Mouse (Mus musculus) ovary, postnatal 14 days (tissue): Measurements from ENCODE around the gene Dcpp3.
A peak's percentile ranks its signal among the peaks of the same experiment; 100 is the strongest.
"Not testable (repeated sequence)": the region's sequence is repeated elsewhere in the genome, so short reads cannot be mapped to it uniquely, and the experiment has no call there.

Experiments
- DNase-seq: peaks from one replicate; pipeline ENCODE4 v3.0.0; 2022; ENCODE audit warnings: low spot score

Dcpp3 gene

DNA sequence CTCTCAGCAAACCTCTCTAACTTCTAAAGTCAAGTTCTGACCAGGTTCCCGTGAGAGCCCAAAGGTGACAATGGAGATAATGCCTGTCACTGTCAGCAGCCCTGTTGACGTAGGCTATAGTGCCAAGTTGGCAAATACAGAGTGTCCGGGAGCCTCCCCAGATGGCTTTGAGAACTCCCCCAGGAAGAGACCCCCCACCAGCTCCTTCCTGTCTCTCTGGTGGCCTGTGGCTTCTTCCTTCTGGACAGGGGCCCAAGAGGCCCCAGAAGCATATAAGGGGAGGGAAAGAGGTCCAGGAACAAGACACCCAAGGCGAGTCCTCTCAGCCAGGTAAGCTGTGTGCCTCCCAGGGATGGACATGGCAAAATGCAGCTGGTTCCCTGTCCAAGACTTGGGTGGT lies at the start of gene Dcpp3:
Gene Dcpp3 (plus strand): TSS at position 301 of the 400 bp plus-strand sequence.
- DNase-seq = not testable (repeated sequence)

DNA sequence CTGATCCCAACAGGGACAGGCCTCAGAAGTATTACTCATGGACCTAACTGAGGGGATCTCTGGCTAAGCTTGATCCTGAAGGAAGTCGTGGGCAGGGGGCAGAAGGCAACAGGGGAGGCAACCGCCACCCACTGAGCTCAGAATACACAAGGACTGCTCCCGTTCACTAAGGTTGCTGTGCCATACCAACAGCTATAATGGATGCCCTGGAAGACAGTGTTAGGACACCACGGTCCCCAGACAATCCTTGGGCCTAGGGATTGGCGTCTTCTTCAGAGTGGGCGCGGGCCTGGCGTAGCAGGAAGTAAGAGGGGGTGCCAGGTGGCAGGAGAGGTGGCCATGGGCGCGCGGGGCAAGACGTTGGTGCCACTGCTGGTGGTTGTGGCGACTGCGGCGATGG lies 49.5 kb upstream of the Dcpp3 start, which contains the start of gene Prss21:
Gene Prss21 (plus strand): TSS at position 301 of the 400 bp plus-strand sequence.
- no peak for DNase-seq

DNA sequence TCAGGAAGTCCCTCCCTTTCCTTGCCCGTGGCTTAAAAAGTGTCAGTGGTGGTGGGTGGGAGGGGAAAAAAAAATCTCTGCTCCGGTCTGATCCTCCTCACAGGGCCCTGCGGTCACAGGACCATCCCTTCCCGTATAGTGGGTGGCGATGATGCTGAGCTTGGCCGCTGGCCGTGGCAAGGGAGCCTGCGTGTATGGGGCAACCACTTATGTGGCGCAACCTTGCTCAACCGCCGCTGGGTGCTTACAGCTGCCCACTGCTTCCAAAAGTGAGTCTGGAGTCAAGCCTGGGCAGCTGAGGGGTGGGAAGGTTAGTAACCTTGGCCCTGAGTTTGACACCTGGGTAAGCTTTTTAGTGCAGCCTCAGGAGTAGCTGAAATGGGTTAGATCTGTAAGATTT lies 48.7 kb upstream of the Dcpp3 start:
- no peak for DNase-seq

DNA sequence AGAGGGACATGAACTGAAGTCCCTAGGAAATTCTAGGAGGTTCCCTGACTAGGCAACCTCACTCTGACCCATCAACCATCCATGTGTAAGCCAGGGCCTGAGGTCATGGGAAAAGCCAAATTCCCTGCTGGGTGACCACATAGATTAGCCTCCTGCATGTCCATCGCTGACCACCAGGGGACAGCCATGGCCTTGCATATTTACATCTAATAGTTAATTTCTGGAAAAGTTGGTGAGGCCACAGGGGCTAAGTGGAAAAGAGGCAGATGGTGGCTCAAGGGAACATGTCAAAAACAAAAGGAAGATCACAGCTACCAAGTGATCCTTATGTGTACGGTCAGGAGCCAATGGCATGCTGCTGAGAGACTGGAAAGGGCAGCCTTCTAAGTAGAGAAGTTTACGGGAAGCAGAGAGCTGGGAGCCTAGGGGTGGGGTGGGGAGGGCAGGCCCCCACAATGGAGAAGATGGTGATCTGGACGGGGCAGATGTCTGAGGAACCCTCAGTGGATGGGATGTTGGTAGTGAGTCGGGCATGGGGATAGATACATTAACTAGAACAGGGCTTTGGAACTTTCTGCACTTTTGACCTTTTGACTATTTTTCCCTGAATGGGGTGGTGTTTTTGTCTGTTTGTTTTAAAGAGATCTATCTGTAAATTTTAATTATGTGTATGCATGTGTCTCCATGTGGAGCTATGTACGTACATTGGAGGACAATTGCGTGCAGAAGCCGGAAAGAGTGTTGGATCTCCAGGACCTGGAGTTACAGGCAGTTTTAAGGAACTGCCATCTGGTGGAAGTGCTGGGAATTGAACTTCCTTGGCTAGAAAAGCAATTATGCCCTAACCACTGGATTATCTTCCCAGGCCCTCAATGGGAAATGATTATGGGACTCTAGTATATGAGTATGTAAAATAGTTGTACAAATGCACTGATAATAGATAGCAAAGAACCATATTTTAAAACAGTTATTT lies 43.1 kb upstream of the Dcpp3 start:
- DNase-seq = peak; percentile 38

GRCm38 (mm10) chr17:23876741-23877140 lies 40.5 kb upstream of the Dcpp3 start:
- DNase-seq = no peak

GRCm38 (mm10) chr17:23877166-23877565 lies 40.1 kb upstream of the Dcpp3 start:
- no peak for DNase-seq

- not testable (repeated sequence) for DNase-seq
Observed at GRCm38 (mm10) chr17:23880576-23880975, 36.7 kb upstream of the Dcpp3 start, which contains the start of the genes Dcpp1 and Dcpp2. Gene Dcpp1, plus strand, starts transcription at chr17:23880876. Gene Dcpp2, plus strand, starts transcription at chr17:23880880.

DNA sequence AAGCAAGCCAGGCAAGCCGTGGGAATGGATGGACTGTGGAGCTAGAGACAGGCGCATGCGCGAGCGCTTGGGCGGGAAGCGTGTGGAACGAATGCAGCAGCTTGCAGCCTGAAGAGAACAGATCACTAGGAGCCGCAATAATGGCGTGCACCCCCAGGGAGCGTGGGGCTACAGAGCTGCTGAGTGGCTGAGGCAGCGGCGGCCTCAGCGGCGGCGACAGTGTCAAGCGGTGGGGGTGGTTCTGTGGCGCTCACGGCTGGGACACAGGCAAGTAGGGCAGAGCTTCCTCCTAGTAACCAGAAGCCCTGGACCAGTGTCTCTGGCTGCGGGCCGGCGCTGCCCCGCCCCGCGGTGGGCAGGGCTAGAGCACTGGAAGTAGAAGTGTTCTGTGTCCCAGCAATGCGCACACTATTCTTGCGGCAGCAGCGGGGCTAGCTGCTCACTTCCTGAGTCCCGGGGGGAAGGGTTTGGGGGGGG lies 7.3 kb downstream of the Dcpp3 start:
- peak; percentile 75 for DNase-seq

DNA sequence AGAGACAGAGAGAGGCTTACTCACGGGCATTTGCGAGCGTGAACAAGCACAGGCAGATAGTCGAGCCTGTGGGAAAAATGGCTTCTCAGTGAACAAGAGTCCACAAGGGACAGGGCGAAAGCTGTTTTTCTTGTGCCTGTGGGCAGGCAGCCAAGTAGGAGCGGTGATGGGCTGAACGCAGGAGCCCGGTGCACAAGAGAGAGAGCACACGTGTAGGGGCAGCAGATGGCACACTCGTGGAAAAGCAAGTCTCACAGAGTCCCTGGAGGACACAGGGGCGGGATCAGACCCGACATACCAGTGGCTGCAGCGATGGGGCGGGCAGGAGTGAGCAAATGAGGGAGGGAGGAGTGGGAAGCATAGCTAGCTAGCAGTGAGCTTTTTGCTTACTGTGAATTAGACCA lies 7.8 kb downstream of the Dcpp3 start:
- peak; percentile 55 for DNase-seq

DNA sequence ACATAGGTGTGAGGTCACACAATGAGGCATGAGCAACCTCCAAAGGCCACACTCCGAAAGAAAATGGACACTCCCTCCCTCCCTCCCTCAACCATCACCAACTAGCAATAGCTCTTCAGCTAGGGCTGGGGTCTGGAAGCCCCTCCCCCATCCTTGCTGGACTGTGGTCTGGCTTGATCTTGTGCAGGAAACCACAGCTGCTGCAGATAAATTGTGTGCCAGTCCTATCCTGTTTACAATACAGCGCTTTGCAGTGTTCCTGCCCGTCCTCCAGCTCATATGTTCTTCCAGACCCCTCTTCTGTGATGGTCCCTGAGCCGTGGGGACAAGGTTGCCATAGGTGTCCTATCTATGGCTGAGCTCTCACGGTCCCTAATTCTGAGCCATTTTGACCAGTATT lies 13.9 kb downstream of the Dcpp3 start:
- DNase-seq = no peak

- no peak for DNase-seq
Observed at GRCm38 (mm10) chr17:23941372-23941771, 24.1 kb downstream of the Dcpp3 start, which contains the start of gene Sbp. Gene Sbp, plus strand, starts transcription at chr17:23941672.

DNA sequence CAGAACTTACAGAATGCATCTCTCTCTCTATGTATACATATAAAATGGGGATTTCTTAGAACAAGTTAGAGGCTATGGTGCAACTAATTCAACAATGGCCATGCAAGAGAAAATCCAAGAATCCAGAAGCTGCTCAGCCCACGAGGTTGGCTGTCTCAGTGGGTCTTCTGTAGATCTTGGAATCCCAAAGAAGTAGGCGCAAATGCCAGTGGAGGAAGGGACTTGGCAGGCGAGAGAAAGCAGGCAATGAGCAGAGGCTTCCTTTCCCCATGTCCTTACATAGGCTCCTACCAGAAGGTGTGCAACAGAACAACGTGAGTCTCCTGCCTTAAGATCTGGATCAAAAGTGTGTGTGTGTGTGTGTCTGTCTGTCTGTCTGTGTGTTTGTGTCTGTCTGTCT lies 30.2 kb downstream of the Dcpp3 start:
- DNase-seq = not testable (repeated sequence)

- no peak for DNase-seq
Observed at GRCm38 (mm10) chr17:23949068-23949467, 31.8 kb downstream of the Dcpp3 start.

GRCm38 (mm10) chr17:23950828-23951227 lies 33.6 kb downstream of the Dcpp3 start:
- not testable (repeated sequence) for DNase-seq

- no peak for DNase-seq
Observed at GRCm38 (mm10) chr17:23955174-23955573, 37.9 kb downstream of the Dcpp3 start, which contains the start of gene Sbpl. Gene Sbpl, minus strand, starts transcription at chr17:23955274.

GRCm38 (mm10) chr17:23960084-23960738 lies 43.0 kb downstream of the Dcpp3 start:
- peak; percentile 74 for DNase-seq

GRCm38 (mm10) chr17:23961573-23962122 lies 44.4 kb downstream of the Dcpp3 start:
- DNase-seq = no peak

- no peak for DNase-seq
Observed at GRCm38 (mm10) chr17:23965805-23966425, 48.7 kb downstream of the Dcpp3 start.

GRCm38 (mm10) chr17:23966658-23967401 lies 49.6 kb downstream of the Dcpp3 start:
- DNase-seq = no peak

- no peak for DNase-seq
Observed at GRCm38 (mm10) chr17:23968780-23969179, 51.5 kb downstream of the Dcpp3 start.
